Mouse (Mus musculus): Measurements from ENCODE around the gene Nudt1.
A peak's percentile ranks its signal among the peaks of the same experiment; 100 is the strongest.

Nudt1 gene

GRCm38 (mm10) chr5:140321042-140321755, at the start of gene Nudt1, which contains the start of gene Mad1l1:
Nudt1 (plus strand) TSS chr5:140321656.
Mad1l1 (minus strand) TSS chr5:140321552.
- DNase-seq (ENCODE audit: low spot score): peak; percentile 85

GRCm38 (mm10) chr5:140276779-140277178, 44.7 kb upstream of the Nudt1 start:
- DNase-seq (ENCODE audit: low spot score): no peak

GRCm38 (mm10) chr5:140280205-140280604, 41.3 kb upstream of the Nudt1 start:
- no peak for DNase-seq (ENCODE audit: low spot score)

GRCm38 (mm10) chr5:140282376-140282775, 39.1 kb upstream of the Nudt1 start:
- DNase-seq (ENCODE audit: low spot score): no peak

- DNase-seq (ENCODE audit: low spot score): no peak
Observed at GRCm38 (mm10) chr5:140282900-140283299, 38.6 kb upstream of the Nudt1 start.

- DNase-seq (ENCODE audit: low spot score): no peak
Observed at GRCm38 (mm10) chr5:140284011-140284410, 37.4 kb upstream of the Nudt1 start.

GRCm38 (mm10) chr5:140284761-140285160, 36.7 kb upstream of the Nudt1 start:
- no peak for DNase-seq (ENCODE audit: low spot score)

GRCm38 (mm10) chr5:140288287-140288686, 33.2 kb upstream of the Nudt1 start:
- no peak for DNase-seq (ENCODE audit: low spot score)

GRCm38 (mm10) chr5:140289161-140289560, 32.3 kb upstream of the Nudt1 start:
- DNase-seq (ENCODE audit: low spot score): no peak

GRCm38 (mm10) chr5:140292152-140292551, 29.3 kb upstream of the Nudt1 start:
- peak; percentile 61 for DNase-seq (ENCODE audit: low spot score)

GRCm38 (mm10) chr5:140298291-140298690, 23.2 kb upstream of the Nudt1 start:
- no peak for DNase-seq (ENCODE audit: low spot score)

GRCm38 (mm10) chr5:140306016-140306415, 15.4 kb upstream of the Nudt1 start:
- no peak for DNase-seq (ENCODE audit: low spot score)

GRCm38 (mm10) chr5:140307602-140308001, 13.9 kb upstream of the Nudt1 start:
- DNase-seq (ENCODE audit: low spot score): no peak

GRCm38 (mm10) chr5:140316716-140317115, 4.7 kb upstream of the Nudt1 start:
- DNase-seq (ENCODE audit: low spot score): no peak

GRCm38 (mm10) chr5:140321756-140322575, 510 bp downstream of the Nudt1 start:
- no peak for DNase-seq (ENCODE audit: low spot score)

- DNase-seq (ENCODE audit: low spot score): no peak
Observed at GRCm38 (mm10) chr5:140324058-140324457, 2.6 kb downstream of the Nudt1 start.

- peak; percentile 45 for DNase-seq (ENCODE audit: low spot score)
Observed at GRCm38 (mm10) chr5:140331615-140332512, 10.4 kb downstream of the Nudt1 start, which contains the start of gene Mrm2. Mrm2 (minus strand) TSS chr5:140331898.

GRCm38 (mm10) chr5:140332519-140332918, 11.1 kb downstream of the Nudt1 start:
- no peak for DNase-seq (ENCODE audit: low spot score)

GRCm38 (mm10) chr5:140333631-140334030, 12.2 kb downstream of the Nudt1 start:
- DNase-seq (ENCODE audit: low spot score): no peak

- DNase-seq (ENCODE audit: low spot score): no peak
Observed at GRCm38 (mm10) chr5:140336680-140337079, 15.2 kb downstream of the Nudt1 start.

- DNase-seq (ENCODE audit: low spot score): no peak
Observed at GRCm38 (mm10) chr5:140338779-140339178, 17.3 kb downstream of the Nudt1 start.

- no peak for DNase-seq (ENCODE audit: low spot score)
Observed at GRCm38 (mm10) chr5:140339836-140340235, 18.4 kb downstream of the Nudt1 start.

Measured in layer of hippocampus, adult 9-10 months (tissue).